Mouse (Mus musculus): ENCODE results near the gene Mlycd.

GRCm38 (mm10) chr8:119412735-119413498 lies 18.2 kb downstream of the Mlycd start:
- peak; percentile 94 for TF ChIP-seq CTCF (IDR thresholded peaks at IDR 0.05; ENCODE audit: low read depth)
- TF ChIP-seq EP300 (optimal IDR thresholded peaks at IDR 0.05), result no peak
